Mouse (Mus musculus) left cerebral cortex, adult 6 months (tissue): Measurements from ENCODE around the gene Nup205. TPM values are rescaled to one million over a fixed set of nuclear protein-coding genes. Genes with fewer than 3 reads are reported as not detected.

ENCODE experiments used
- long read RNA-seq, 2 experiments: library from polyadenylated mRNA; unstranded; transcript quantifications; one replicate each; pipeline ENCODE4 v2.0.0; 2019 to 2020
- polyA plus RNA-seq: library from polyadenylated mRNA; unstranded; fragments of <200 nt; fragmentation: Nextera tagmentation; gene quantifications from 2 replicates; pipeline ENCODE4 v1.2.3, GENCODE M21; 2021

Gene Nup205
- polyA plus RNA-seq = 1.5 and 1.6 TPM in 2 replicates
- long read RNA-seq, experiment 1, full-length matches to known transcripts = 6 of 20 reads
- long read RNA-seq, experiment 1, partial matches to known transcripts = 11 of 20 reads
- long read RNA-seq, experiment 1, other reads (novel, unspliced or antisense) = 3 of 20 reads
- long read RNA-seq, experiment 2, partial matches to known transcripts = 7 of 8 reads
- long read RNA-seq, experiment 2, other reads (novel, unspliced or antisense) = 0 of 8 reads

GRCm38 (mm10) chr6:35176979-35177649 lies at the start of gene Nup205:
Gene Nup205 (plus strand): TSS chr6:35177421.

GRCm38 (mm10) chr6:35133579-35134488 lies 43.4 kb upstream of the Nup205 start, which contains the start of gene Cnot4:
Gene Cnot4 (minus strand): TSS chr6:35133724.

Other genes starting within 250 kb of the Nup205 start
- 0.10 and 0.23 TPM in 2 replicates for gene Slc23a4, start 189.0 kb upstream of the Nup205 start, polyA plus RNA-seq
- 20.3 and 20.7 TPM in 2 replicates for gene Cnot4, start 43.7 kb upstream of the Nup205 start, polyA plus RNA-seq
- 6.8 and 10.8 TPM in 2 replicates for gene Slc13a4, start 130.7 kb downstream of the Nup205 start, polyA plus RNA-seq
- gene Fam180a, start 148.7 kb downstream of the Nup205 start, polyA plus RNA-seq = 3.4 and 3.8 TPM in 2 replicates